Mouse (Mus musculus) E14TG2a.4 (cell line): ENCODE data around the gene Kctd3.

Source experiments
- H3K27me3 ChIP-seq: 2 replicates; pipeline ENCODE4 v1.6.1; 2014; ENCODE audit warnings: low read length, control low read depth; ENCODE audit not compliant: insufficient read depth
- H3K36me3 ChIP-seq: 2 replicates; pipeline ENCODE4 v1.6.1; 2014; ENCODE audit warnings: low read length, control low read depth; ENCODE audit not compliant: insufficient read depth
- H3K4me1 ChIP-seq: replicated peaks from 2 replicates; pipeline ENCODE4 v1.6.1; 2014; ENCODE audit warnings: low read depth, low read length, control low read depth
- H3K4me3 ChIP-seq: replicated peaks from 2 replicates; pipeline ENCODE4 v1.5.1; 2014; ENCODE audit warnings: mild to moderate bottlenecking, low read length
- H3K9me3 ChIP-seq: 2 replicates; pipeline ENCODE4 v1.6.1; 2014; ENCODE audit warnings: low read length, control low read depth
- CTCF ChIP-seq: conservative IDR thresholded peaks from 2 replicates; pipeline ENCODE4 v1.5.1; 2014; ENCODE audit warnings: low read length
- NANOG ChIP-seq: IDR thresholded peaks from 2 replicates; pipeline ENCODE4 v1.6.1; 2014; ENCODE audit warnings: borderline replicate concordance, low read length, mixed read lengths
- POU5F1 ChIP-seq: IDR thresholded peaks from 2 replicates; pipeline ENCODE4 v1.6.1; 2014; ENCODE audit warnings: low read length, borderline replicate concordance

Kctd3 gene

DNA sequence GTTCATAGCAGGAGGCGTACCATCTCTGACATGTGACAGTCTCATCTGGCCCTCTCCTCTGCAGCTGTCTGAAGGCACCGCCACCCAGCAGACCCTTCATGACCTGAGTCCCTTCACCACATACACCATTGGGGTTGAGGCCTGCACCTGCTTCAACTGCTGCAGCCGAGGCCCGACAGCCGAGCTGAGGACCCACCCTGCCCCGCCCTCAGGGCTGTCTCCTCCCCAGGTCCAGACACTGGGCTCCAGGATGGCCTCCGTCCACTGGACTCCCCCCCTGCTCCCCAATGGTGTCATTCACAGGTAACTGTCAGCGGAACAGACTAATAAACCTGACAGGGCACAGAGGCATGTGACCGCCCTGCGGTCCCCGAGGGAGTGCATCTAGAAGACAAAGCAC lies 60.8 kb downstream of the Kctd3 start:
- Histone ChIP-seq H3K27me3 (peaks cover 10% of the 10 kb centered on the region), H3K4me1 (peaks cover 28% of the 10 kb centered on the region), H3K4me3 (no peak overlapping the region), H3K36me3 (no peaks in the 10 kb centered on the region), H3K9me3 (no peaks in the 10 kb centered on the region)
- TF ChIP-seq CTCF, result no peak
- TF ChIP-seq POU5F1, result no peak
- TF ChIP-seq NANOG, result no peak

DNA sequence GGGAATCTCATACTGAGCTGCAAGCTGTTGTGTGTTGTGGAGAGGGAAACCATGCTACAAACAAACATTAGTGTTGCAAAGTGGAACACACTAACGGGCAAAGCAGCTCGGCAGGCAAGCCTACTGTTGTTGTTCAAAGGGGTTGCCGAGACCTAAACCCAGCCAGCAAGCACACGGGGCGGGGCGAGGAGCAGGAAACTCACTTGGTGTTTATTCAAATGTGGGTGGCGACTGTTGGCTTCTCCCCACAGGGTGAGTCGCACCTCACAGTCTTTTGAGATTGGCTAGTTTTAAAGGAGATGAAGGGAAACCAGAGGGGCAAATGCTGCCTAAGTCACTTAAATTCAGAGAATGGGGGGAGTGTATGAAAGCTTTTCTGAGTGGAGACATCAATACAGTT lies 62.3 kb downstream of the Kctd3 start:
- Histone ChIP-seq H3K27me3 (peaks cover 10% of the 10 kb centered on the region), H3K4me3 (no peak overlapping the region)
- TF ChIP-seq NANOG (no peak), CTCF (no peak), POU5F1 (no peak)

DNA sequence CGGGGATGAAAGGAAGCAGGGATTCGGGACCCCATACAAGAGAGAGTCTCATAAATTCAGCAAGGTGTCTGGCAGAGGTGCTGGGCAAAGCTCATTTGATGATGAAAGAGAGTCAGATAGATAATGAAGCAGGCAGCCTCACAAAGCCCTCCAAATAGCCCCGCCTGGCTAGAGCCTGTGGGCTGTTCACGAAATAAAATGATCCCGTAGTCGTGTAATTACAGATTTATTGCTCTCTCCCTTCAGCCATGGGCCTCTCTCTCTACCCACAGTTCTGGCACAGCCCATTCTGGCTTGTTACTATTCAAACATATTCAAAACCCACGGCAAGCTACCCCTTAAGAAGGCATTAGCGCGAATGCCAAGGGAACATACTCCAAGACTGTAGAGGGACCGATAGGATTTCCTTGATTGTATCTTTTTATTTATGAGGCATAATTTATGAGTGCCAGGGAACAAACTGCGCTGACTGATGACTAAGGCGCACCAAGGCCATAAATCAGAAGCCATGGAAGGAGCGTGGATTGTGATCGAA lies 70.3 kb downstream of the Kctd3 start:
- Histone ChIP-seq H3K9me3 (peaks cover 7% of the 10 kb centered on the region), H3K4me1 (no peaks in the 10 kb centered on the region), H3K4me3 (no peak overlapping the region), H3K27me3 (no peaks in the 10 kb centered on the region), H3K36me3 (no peaks in the 10 kb centered on the region)
- TF ChIP-seq NANOG (no peak), POU5F1 (no peak), CTCF (no peak)

More for the DNA sequence above, 62.3 kb downstream of the Kctd3 start:
- H3K36me3 ChIP-seq, result no peaks in the 10 kb centered on the region
- H3K9me3 ChIP-seq, result no peaks in the 10 kb centered on the region
- H3K4me1 ChIP-seq, result peaks cover 28% of the 10 kb centered on the region
